Mouse (Mus musculus) right cerebral cortex, postnatal 14 days (tissue): ENCODE measurements around the gene Gm10197.

Experiments used
- DNase-seq: peaks from one replicate; pipeline ENCODE4 v3.0.0; 2022

Gm10197 gene

DNA sequence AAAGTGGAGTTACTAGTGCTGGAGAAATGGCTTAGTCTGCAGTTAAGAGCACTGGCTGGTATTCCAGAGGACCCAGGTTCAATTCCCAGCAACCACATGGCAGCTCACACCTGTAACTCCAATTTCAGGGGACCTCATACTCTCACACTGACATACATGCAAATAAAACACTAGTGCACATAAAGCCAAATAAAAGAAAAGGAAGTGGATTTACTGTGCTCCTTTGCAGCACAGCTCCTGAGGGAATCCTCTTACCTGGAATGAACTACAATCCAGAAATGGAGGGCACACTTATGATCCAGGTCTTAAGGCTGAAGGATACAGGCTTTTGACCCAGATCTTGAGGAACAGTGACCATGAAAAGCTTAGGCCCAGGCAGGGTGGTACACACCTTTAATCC lies 22.1 kb upstream of the Gm10197 start:
- DNase-seq: no peak

DNA sequence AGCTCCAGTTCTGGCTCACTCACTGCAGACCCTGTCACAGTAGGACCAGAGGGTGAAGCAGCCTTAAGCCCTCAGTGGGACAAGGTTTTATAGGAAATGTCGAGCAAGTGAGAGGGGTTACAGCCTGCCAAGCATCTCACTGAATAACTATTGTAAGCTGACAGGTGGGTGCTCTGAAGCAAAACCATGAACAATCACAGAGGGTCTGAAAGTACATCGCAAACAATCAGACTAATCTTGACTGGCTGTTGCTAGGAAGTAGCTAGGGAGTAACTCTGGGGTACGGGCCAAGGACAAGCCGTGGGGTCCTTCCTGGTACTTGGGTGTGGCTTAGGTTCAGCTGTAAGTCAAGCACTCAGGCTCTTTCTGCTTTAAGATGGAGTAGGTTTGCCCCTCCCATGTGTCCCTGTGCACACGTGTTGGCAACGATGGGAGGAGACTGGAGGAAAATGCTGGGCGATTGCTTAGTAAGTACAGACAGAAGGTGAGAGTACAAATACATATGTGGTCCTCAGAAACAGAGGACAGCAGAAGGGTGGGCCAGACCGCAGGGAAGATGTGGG lies 21.3 kb upstream of the Gm10197 start:
- no peak for DNase-seq

DNA sequence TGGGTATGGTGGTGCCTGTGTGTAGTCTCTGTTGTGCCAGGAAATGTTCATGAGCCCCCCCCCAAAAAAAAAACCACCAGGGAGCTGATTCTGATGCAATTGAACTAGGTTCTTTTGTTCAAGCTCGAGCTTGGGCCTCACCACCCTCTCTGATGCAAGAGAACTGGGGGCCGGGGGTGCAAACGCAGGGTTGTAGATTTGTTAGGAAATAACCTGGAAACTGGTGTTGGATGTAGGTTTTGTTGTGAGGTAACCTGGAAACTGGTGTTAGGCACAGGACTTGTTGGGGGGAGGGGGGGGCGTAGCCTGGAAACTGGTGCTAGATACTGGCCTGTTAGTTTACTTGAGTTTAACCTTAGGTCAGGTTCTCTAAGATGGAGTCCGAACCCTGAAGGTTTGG lies 20.2 kb upstream of the Gm10197 start:
- no peak for DNase-seq

DNA sequence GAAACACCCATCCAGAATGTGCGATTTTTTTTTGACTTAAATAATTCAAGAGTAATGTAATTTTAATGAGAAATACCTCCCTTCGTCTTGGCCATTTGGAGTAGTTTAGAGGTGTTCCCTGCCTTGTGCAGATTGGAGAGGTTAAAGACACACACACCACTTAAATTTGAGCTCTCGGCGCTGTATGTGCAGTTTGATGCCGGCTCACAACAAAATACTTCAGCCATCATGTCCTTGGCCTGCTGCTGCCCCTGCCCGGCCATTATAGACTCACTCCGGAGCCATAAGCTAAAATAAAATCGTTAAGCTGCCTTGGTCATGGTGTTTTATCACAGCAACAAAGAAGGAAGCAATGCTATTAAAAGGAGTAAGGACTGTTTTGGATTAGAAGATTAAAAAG lies 19.8 kb upstream of the Gm10197 start:
- no peak for DNase-seq

DNA sequence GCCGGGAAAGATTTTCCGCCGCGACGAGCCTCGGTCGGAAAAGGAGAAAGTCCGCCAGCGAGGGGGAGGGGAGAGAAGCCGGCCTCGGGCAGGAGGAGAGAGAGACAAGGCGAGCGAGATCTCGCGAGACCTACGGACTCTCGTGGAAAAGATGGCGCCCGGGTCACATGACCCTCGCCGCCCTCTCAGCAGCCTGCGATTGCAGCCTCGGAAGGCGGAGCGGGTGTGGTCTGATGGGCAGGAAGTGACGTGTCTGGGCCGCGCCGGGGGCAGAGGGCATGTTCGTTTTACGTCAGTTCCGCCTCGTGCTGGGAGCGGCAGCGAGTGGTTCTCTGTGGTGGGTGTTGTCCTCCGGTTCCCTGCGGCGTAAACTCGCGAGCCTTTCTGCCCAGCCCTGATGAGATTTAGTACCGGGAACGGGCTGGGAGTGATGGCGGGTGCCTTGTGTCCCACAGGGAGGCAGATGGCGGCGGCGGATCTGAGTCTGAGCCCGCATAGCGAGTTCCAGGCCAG lies 19.0 kb upstream of the Gm10197 start, which contains the start of gene Smndc1:
Gene Smndc1, minus strand, starts transcription at position 84 of the 513 bp plus-strand sequence.
- DNase-seq: peak; percentile 100

- peak; percentile 64 for DNase-seq
Observed at GRCm38 (mm10) chr19:53389851-53390431, 18.4 kb upstream of the Gm10197 start.

DNA sequence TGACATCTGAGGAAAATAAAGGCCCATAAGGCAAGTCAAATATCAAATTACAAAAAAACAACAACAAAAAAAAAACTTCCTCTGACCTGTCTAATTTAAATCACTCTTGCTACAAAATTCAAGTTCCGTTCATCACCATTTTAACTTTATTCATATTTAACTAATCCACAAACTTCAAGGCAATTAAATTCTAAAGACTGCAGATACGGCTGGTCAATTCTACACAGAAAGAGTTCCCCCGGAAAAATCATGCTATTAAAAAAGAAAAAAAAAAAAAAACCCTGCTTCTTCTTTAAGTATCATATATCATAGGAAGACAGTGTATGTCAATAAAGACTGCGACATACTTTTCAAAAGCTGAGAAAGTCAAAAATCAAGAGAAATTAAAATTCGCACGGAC lies 17.9 kb upstream of the Gm10197 start:
- no peak for DNase-seq

GRCm38 (mm10) chr19:53383336-53383735 lies 11.8 kb upstream of the Gm10197 start:
- no peak for DNase-seq

DNA sequence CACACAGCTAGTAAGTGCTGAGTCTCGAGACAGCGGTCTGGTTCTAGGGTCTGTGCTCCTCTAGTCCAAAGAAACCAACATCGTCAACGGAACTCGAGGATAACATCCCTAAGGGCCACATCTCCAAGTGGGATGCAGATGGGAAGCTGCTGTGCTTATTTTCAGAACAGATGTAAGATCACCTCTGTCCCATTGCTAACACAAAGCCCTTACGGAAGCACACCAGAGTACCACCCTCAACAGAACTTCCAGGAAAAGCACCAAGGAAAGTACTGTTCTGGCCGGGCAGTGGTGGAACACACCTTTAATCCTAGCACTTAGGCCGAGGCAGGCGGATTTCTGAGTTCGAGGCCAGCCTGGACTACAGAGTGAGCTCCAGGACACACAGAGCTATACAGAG lies 6.9 kb upstream of the Gm10197 start:
- no peak for DNase-seq

DNA sequence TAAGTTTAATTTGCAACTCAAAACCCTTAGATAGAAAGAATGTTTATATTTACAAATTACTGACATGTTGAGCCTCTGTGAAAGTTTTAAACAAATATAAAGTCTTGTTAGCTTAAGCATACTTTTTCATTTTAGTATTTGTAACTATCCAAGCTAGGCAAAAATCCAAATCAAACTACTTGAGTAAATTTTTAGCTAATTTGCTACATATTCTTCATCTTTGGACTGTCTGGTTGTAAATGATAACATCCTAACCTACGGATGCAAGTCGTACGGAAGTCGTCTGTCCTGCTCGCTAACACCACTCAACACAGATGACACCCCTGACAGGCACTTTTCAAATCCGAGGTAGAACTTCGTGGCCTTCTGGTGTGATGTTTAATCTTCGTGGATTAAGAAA lies 6.1 kb upstream of the Gm10197 start:
- DNase-seq: no peak

- no peak for DNase-seq
Observed at GRCm38 (mm10) chr19:53375816-53376215, 4.2 kb upstream of the Gm10197 start.

DNA sequence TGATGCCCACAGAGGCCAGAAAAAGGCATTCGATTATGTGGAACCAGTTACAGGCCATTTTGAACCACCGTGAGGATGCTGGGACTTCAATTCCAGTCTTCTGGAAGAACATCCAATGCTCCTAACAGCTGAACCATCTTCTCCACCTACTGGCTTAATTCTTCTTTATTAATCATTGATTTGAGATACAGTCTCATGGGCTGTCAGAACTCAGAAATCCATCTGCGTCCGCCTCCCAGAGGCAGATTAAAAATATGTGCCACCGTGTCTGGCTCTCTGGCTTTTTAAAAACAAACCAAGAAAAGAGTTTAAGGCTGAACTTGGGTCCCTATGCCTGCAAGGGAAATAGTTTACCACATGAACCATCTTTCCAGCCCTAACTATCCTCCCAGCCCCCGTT lies 3.7 kb upstream of the Gm10197 start:
- DNase-seq: no peak

- DNase-seq: no peak
Observed at GRCm38 (mm10) chr19:53373570-53373969, 2.0 kb upstream of the Gm10197 start.

DNA sequence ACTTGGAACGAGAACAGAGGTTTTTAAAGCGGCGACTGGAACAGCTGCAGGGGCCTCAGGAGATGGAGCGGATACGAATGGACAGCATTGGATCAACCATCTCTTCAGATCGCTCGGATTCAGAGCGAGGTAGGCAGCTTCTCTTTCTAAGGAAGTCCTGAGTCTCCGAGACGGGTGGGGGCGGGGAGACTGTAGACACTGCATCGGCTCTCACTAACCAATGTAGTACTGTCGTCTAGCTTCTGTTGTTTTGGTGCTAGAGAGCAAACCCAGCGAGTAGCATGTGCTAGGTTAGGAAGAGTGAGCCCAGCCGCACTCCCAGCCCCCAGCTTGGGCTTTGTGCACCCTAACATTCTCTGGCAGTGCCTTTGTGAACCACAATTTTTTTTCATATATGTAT lies 1.3 kb downstream of the Gm10197 start:
- no peak for DNase-seq

DNA sequence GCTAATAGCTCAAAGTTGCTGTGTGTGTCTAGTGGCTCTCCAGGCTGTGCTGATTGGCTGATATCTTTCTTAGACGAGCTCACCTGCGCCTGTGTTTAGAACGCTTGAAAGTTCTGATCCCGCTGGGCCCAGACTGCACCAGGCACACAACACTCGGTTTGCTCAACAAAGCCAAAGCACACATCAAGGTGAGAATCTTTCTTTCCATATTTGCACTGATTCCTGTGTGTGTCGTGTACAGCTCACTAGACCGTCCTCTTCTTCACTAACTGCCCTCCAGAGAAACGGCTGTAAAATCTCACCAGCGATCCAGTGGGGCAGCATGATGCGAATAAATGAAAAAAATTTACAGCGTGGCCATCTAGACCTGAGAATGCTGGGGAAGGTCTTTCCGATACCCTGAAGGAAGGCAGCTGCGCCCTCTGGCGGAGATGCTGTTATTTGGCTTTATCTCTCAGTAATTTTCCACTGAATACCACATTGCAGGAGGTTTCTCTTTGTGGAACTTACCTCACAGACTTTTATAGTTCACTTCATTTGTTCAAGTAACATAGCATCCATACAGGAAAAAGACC lies 2.0 kb downstream of the Gm10197 start:
- peak; percentile 87 for DNase-seq

DNA sequence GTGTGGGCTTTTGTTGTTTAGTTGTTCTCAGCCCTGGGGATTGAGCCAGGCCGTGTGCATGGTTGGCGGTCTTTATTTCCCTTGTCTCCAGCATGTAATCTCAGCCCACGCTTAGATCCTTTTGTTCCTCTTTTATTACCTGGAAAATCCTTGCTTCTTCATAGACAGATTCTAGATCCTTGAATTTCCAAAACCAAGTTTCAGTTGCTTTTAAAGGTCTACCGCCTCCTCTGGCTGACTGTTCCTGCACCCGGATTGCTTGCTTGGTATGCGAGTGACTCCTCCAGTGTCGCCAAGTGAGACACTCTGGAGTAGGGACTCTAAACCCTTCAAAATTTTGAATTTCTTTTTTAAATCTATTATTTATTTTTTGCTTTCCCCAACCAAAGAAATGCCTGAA lies 4.7 kb downstream of the Gm10197 start:
- no peak for DNase-seq

DNA sequence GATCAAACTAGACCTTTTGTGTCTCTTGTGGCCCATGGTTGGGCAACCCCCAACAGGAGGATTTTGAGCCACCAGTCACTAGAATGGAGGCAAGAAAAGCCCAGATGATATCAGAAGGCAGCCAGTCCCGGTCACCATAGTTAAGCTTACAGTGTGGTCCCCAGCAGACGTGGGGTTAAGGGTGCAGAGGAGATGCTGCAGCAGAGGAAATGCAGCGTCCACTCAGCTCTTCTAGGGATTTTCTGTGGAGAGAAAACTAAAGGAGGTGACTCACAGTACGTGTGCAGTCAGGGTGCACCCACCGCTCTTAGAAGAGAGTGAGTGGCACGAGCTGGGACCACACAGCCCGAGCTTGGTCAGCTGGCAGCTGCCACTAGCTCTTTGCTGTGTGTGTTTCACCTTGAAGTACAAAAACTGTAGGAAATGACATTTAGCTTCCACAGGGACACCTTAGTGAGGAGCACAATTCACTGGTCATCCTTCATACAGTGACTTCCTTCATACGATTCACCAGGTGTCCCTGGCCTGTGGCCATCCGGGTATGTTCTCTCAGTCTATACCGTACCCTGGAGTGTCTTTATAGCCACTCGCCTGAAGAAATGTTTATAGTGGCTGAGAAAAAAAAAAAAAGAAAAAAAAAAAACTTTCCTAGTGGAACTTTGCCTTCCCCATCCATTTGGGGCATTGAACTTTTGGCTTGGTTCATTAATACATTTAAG lies 5.3 kb downstream of the Gm10197 start:
- DNase-seq: no peak

DNA sequence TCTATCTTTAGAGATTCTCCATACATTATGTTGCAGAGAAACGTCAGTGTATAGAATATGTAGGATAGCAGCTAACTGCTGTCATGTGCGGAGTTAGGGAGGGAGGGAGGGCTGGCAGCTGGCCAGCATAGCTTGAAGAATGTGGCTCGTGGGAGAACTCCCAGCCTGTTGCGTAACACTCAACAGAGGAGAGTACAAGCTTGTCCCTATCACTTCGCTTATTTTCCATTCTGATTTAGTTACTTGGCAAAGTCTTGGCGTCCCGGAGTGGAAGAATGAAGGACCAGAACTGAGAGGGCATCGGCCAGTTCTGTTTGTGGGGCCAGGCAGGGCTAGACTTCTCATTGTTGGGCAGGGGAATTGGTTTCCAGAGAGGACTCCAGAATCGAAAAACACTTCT lies 6.6 kb downstream of the Gm10197 start:
- DNase-seq: peak; percentile 72

- DNase-seq: no peak
Observed at GRCm38 (mm10) chr19:53364551-53364950, 7.0 kb downstream of the Gm10197 start.

DNA sequence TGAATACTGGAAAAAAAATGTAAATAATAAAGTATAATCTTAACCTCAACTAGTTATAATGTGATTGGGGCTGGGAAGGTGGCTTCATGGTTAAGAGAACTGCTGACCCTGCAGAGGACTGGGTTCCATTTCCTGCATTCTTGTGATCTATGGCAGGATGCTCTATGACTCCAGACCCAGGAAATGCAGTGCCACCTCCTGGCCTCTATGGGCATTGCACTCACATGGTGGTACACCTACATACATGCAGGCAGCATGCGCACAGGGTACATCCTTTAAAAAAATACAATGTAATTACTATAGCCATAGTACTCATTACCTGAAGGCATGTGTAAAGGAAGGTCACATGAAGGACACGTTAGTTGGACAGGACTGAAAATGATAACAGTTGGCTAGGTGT lies 8.6 kb downstream of the Gm10197 start:
- DNase-seq: peak; percentile 38

DNA sequence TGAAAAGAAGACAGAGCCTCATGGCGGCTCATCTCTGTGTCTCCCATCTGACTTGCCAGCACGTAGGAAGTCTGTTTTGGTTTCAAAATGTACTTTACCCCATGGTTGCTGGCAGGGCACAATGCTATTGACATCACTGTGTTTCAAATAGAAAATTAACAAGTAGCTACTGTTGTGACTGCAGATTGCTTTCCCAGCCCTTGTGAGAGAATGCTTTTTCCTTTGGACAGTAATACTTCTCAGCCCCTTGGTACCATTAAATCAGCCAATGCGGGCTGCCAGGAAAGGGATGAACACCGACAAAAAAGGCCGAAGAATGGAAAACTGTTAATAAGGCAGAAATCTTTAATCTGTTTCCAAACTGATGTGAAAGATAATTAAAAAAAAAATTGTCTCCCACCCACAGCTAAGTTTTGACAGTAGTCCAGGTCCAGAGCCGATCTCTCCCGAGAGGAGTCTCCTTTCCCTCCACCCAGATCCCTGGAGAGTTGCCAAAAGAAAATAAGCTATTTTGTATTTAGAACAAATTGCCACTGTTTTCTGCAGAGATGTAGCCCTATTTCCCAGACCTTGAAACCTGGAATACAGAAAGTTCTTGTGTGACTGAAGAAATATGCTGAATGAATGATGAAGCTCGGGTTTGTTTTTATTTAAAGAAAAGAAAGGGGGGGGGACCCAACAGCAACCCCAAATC lies 11.2 kb downstream of the Gm10197 start:
- DNase-seq: no peak

DNA sequence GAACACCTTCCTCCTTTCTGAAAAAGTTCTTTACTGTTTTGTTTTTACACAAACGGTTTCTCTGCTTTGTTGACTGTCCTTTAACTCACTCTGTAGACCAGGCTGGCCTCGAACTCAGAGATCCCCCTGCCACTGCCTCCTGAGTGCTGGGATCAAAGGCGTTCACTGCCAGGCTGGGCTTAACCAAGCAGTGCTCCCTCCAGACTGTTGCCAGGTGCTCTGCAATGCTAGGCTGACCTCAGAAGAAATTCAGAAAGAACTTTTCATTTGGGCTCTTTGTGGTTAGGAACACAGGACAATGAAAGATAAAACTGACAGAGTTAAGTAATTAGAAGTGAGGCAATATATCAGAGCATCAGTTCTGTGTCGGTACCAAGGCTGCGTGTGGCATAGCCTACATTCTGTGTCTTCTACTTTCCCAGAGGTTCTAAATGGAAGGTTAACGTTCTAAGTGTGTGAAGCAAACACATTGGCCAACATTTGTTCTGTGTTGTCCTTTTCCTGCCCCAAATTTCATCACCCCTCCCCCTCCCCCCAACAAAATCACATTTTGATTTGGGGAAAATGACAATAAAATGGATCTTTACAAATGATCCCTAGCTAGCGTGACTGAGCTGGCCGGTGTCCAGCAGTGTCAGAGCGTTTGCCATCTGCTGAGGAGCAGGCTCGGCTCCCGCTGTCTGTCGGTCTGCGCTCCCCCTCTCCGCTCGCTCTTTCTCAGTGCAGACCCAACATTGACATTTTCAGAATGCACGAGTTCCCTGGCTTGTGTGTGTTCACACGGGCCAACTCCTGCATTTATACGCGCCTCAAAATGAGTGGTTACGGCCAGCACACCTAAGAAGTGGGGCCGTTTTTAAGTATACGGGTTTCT lies 12.2 kb downstream of the Gm10197 start:
- peak; percentile 63 for DNase-seq
